Mouse (Mus musculus): ENCODE data around the gene Neurl1b.

The Neurl1b gene

DNA sequence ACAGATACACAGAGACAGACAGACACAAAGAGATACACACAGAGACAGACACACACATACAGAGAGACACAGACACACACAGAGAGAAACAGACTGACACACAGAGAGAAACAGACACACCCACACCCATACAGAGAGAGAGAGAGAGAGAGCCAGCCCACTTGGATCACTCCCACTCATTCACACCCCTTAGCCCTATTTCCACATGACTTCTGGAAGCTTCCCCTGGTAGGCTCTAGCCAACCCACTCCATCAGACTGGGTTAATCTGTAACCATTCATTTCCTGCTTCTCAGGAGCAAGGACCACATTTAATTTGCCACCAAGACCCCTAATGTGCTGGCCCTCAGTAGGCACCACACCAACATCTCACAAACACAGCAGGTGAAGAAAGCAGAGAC, 42.9 kb downstream of the Neurl1b start:
- no peak for DNase-seq

DNA sequence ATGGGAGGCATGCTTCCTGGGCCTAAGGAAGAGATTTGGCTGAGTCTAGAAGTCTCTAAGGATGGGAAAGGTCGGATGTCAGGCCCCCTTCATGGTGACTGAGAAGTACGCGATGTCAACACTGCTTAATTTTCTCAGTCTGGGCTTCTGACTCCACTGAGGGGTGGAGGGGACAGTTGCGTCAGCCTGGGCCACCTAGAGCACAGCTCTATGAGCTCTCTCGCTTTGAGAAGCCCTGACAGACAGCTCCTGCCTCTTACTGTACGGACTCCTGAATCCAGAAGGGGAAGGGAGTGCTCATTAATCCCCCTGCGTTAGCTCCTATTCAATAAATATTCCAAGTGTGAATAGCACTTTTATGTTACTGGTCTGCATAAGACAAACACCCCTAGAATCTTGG, 43.4 kb downstream of the Neurl1b start:
- DNase-seq: no peak

GRCm38 (mm10) chr17:26462634-26463170, 48.1 kb downstream of the Neurl1b start:
- DNase-seq: peak; percentile 88

DNA sequence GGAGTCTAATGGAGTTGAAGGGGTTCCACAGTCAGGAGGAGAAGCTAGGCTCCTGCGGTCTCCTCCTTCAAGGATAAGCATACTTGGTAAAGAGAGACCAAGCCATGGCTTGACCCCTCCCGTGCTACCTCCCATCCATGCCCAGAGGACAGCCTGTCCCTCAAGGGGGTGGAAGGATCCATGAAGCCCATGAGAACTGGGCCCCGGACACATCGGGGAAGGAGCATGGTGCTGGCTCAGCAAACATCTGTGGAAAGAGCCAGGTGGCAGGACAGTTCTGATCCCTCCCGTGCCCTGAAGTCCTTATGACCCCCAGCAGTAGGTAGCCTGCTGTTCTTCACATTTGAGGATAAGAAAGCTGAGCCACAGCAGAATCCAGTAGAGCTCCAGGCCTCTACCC, 48.8 kb downstream of the Neurl1b start:
- DNase-seq: no peak

GRCm38 (mm10) chr17:26463984-26464383, 49.4 kb downstream of the Neurl1b start:
- DNase-seq: no peak

GRCm38 (mm10) chr17:26464481-26464880, 49.9 kb downstream of the Neurl1b start:
- no peak for DNase-seq

DNA sequence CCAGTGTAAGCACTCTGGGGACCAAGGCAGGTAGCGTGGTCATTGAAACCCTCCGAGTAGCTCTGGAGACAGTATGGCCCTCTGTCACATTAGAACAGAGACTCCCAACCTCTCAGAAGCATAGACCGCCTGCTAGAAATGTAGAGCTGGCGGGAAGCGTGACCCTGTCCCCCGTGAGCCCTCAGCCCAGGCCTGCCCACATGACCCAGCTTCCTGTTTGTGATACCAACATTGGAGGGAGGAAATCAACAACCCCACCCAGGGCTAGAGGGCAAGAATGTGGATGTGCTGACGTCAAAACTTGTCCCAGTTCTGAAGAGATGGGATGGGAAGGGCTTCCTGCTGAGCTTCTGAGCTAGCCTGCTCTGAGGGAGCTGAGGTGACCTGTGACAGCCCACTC, 50.3 kb downstream of the Neurl1b start:
- DNase-seq: no peak

- DNase-seq: peak; percentile 82
Measured at GRCm38 (mm10) chr17:26466741-26467150, 52.1 kb downstream of the Neurl1b start.

DNA sequence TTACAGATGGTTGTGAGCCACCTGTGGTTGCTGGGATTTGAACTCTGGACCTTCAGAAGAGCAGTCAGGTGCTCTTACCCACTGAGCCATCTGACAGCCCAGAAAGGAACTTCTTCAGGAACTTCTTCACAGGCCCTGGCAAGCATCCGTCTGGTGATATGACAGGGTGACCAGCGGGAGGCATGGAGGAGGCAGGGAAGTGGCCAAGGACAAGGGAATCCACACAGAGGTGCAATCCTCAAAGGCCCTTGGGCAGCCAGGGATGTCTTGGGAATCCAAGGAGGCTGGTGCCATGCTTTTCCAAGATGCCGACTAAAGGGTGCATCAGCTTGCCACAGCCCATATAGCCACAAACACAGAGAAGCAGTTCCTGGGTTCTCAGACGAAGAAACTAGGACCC, 53.0 kb downstream of the Neurl1b start:
- no peak for DNase-seq

DNA sequence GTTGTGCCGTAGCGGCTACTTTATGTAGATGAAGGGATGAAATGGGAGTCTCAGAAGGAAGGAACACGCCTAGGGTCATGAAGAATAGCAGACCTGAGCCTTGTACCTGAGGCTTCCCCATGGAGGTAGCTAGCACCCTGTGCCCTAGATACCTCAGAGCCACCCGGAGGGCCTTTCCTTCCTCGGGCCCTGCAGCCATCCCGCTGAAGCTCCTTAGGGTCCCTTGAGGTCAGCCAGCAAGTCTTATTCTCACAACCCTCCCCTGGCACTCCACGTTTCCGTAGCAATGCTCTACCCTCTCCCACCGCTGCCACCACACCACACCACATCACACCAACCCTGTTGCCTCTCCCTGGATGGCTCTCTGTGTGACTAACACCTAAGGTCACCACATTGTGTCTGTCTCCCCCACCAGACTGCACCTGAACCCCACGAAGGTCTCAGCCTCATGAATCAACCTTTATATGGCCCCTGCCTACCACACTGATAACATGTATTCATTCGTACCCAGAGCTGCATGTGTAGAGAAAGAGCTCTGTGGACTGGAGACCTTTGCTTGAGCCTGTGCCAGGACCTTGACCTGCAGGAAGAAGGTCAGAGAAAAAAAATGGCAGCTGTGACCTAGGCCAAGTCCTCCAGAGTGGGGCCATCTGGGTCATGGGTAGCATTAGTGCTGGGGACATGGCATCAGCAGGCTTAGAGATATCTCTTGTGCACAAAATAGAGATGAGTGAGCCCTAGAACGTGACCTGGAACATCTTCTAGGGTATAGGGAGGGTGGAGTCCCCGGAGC, 53.7 kb downstream of the Neurl1b start:
- no peak for DNase-seq

DNA sequence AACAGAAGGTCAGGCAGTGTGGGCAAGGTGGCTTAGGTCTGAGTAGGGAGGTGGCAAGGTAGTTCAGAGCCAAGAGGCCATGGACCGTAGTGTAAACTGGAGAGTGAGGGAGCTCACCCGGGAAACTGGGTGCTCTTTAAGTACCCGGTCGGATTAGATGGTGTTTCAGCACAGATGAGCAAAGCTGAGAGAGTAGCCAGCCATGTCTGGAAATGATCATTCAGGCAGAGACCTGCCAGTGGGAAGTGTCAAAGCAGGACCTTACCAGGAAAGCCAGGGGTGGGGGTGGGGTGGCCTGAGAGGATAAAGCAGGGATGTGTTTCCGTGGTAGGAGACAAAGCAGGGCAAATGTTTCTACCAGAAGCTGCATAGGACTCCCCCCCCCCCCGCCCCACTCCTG, 62.2 kb downstream of the Neurl1b start:
- DNase-seq: no peak

DNA sequence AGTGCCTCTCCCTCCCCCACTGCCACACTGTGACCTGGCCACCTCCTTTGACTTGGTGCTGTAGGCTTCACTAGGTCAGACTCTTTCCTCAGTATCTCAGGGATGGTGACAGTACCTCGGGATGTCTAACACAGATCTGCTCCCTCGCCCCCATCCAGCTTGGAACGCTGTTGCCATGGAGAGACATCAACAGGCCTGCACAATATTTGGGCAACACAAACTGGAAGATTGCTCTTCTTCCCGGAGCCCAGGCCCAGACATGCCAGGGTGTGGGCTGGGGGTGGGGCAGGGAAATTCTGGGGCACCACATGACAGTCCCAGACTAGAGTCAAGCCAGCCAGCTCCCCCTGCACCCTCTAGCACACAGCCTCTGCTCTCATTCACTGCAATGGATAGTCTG, 64.0 kb downstream of the Neurl1b start:
- DNase-seq: no peak

GRCm38 (mm10) chr17:26479619-26480018, 65.0 kb downstream of the Neurl1b start:
- no peak for DNase-seq

GRCm38 (mm10) chr17:26480956-26481355, 66.3 kb downstream of the Neurl1b start:
- DNase-seq: no peak

DNA sequence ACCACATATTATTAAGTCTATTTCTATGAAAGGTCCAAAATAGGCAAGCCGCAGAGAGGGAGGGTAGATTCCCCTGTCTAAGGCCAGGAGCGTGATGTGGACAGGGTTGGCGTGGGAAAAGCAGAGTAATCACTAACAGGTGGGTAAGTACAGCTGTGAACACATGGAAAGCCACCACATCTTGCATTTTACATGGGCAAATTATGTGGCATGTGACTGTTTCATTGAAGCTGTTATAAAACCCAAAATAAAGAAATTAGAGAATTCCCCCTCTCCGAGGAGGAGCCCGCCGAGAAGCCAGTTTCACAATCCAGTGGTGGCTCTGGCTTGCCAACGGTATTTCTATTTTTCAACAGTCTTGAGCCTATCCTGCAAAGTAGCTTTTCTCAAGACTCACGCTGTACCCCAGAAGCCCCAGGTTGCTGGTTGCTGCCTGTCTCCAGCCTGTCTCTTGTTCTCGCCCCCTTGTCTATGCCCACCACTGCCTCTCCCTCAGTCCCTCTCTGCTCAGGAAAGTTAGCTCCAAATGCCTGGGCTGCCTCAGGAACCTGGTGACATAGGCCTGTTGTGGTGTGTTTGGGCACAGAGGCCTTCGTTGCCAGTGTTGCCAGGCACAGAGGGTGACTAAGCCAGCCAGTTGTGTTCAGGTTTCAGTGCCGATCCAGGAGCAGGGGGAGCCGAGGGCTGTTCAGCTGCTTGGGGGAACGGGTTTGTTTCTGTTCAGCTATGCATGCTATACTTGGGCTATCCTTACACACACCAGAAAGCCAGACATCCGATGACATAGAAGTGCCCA, 70.2 kb downstream of the Neurl1b start:
- DNase-seq: no peak

DNA sequence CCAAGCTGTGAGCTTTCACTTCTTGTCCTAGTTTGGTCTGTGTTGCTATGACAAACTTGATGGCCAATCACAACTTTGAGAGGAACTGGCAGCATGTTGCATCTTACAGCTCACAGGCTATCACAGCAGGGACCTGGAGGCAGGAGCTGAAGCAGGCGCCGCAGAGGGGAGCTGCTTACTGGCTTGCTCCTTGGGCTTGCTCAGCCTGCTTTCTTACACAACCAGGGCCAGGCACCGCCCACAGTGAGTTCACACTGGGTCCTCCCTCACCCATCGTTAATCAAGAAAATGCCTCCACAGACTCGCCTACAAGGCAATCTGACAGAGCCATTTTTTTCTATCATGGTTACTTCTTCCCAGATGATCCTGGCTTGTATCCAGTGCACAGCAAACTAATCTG, 72.6 kb downstream of the Neurl1b start:
- DNase-seq: no peak

DNA sequence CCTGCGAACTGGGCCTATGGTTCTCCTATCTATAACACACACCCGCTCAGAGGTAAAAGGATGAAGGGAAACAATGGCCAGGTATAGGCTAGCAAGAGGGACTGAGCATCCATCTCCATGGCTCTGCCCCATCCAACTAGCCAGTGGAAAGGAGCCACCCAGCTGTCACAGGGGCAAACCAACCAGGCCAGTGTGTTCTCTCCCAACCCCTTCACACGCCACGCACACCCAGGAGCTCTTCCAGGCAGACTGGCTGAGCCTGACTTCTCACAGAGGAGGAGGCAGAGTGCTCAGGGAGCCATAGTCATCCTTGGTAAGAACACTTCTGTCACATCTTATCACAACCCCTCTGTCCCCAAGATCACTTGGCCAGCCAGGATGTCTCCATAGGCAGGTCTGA, 73.3 kb downstream of the Neurl1b start:
- no peak for DNase-seq

GRCm38 (mm10) chr17:26488711-26489403, 74.2 kb downstream of the Neurl1b start:
- no peak for DNase-seq

- DNase-seq: no peak
Measured at GRCm38 (mm10) chr17:26490072-26490471, 75.4 kb downstream of the Neurl1b start.

- DNase-seq: no peak
Measured at GRCm38 (mm10) chr17:26490910-26491309, 76.3 kb downstream of the Neurl1b start.

DNA sequence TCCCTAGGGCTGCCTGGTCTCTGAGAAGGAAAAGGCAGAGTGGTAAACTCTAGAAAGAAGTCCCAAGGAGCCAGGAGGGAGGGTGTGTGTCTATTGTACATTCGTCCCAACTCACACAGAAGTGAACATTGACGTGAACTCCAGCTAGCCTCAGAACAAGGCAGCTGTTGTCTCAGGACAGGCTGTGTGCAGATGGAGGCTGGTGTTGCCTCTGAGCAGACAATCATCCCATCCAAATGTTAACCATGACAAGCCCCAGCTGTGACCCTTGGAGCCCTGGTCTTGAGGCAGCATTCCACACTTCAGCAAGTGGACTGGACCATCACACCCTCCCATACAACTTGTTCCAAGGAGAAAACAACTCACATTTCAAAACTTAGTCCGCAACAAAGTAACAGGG, 77.6 kb downstream of the Neurl1b start:
- DNase-seq: no peak

DNA sequence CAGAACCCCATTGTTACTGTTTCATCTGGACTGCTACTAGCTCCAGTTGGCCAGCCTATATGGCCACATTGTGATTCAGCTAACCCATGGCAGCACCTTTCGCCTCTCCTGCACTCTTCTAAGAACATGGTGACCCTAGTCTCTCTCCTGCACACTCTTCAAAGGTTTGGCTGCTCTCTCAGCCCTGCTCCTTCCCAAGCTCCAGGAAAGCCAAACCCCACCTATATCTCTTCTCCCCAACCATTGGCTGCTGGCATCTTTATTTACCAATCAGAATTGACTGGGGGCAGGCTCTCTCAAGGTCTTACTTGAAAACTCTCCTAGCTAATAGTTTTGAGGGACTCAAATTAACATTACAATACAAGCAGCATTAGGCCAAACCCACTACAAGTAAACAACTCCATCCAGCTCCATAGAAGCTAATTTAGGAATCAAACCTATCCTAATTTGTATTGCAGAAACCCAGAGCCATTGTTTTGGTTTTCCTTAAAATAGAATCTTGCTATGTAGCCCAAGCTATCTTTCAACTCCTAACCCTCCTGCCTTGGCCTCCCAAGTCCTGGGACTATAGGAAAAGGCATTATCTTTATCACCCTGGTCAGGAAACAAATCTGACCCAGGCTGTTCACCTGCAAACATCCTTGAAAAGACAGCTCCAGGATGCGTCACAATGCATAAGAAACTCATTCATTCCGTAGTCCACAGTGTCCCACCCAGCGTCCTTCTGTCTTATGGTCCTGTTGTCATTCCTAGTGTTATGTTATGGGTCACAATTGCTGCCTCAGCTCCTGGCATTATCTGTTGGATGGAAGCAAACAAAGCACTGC, 80.2 kb downstream of the Neurl1b start:
- DNase-seq: no peak

All from cerebellum, adult 9-10 months (tissue).